Mouse (Mus musculus) cerebellum, adult 2 months (tissue): ENCODE data around the gene Socs1.

Experiments used
- CTCF ChIP-seq: fragments of 200-500 bp; IDR thresholded peaks from 2 replicates; pipeline ENCODE4 v1.5.1; 2011; ENCODE audit warnings: low read depth, mild to moderate bottlenecking, control low read depth, low read length, moderate library complexity, borderline replicate concordance; ENCODE audit not compliant: insufficient read depth
- POLR2A ChIP-seq: fragments of 200-500 bp; IDR thresholded peaks from 2 replicates; pipeline ENCODE4 v1.6.1; 2011; ENCODE audit warnings: low read length, control low read depth, borderline replicate concordance; ENCODE audit not compliant: insufficient read depth

DNA sequence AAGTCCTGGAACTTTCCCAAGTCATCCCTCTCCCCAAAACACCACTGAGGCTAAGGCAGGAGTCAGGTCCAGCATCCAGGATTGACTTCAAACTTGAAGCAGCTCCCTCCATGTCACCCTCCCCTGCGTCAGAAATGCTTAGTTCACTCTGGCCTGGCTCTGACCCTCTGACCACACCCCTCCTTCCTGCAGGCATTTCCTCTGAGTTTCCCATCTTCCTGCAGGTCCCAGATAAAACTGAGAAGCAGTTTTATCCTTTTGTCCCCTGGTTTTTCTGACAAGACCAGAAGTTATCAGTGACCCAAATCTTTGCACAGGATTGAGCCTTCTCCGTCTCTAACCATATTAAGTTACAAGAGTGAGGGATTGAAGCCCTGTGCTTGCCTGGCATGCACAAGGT lies 47.8 kb downstream of the Socs1 start:
- TF ChIP-seq CTCF, result no peak
- no peak for TF ChIP-seq POLR2A
